Mouse (Mus musculus) brain, embryonic 18.5 days (tissue): ENCODE data around the gene Os9.
"Not testable (repeated sequence)": the region's sequence is repeated elsewhere in the genome, so short reads cannot be mapped to it uniquely, and the experiment has no call there.

ENCODE experiments used
- DNase-seq: peaks from one replicate; pipeline ENCODE4 v3.0.0-alpha.2; 2012; ENCODE audit warnings: low read depth, low spot score

Os9 gene

GRCm38 (mm10) chr10:127145303-127145702, 24.4 kb upstream of the Os9 start:
- no peak for DNase-seq

- DNase-seq: no peak
These were observed 23.6 kb upstream of the Os9 start for GRCm38 (mm10) chr10:127144536-127144935.

- DNase-seq: no peak
These were observed 22.3 kb upstream of the Os9 start for GRCm38 (mm10) chr10:127143228-127143627.

GRCm38 (mm10) chr10:127141500-127141899, 20.6 kb upstream of the Os9 start:
- no peak for DNase-seq

- DNase-seq: no peak
These were observed 20.0 kb upstream of the Os9 start for GRCm38 (mm10) chr10:127140971-127141370.

- no peak for DNase-seq
These were observed 17.6 kb upstream of the Os9 start for GRCm38 (mm10) chr10:127138328-127139141.

- DNase-seq: no peak
These were observed 17.0 kb upstream of the Os9 start for GRCm38 (mm10) chr10:127137896-127138295.

GRCm38 (mm10) chr10:127136510-127136909, 15.6 kb upstream of the Os9 start:
- no peak for DNase-seq

GRCm38 (mm10) chr10:127135118-127135836, 14.3 kb upstream of the Os9 start:
- DNase-seq: no peak

GRCm38 (mm10) chr10:127134394-127135035, 13.6 kb upstream of the Os9 start:
- not testable (repeated sequence) for DNase-seq

- no peak for DNase-seq
These were observed 11.5 kb upstream of the Os9 start for GRCm38 (mm10) chr10:127132469-127132868.

- DNase-seq: no peak
These were observed 8.5 kb upstream of the Os9 start for GRCm38 (mm10) chr10:127129431-127129830.

GRCm38 (mm10) chr10:127127711-127128279, 6.9 kb upstream of the Os9 start:
- DNase-seq: no peak

- DNase-seq: no peak
These were observed 5.6 kb upstream of the Os9 start for GRCm38 (mm10) chr10:127126579-127126978.

- DNase-seq: no peak
These were observed 4.5 kb upstream of the Os9 start for GRCm38 (mm10) chr10:127125210-127126001.

GRCm38 (mm10) chr10:127123436-127123805, 2.5 kb upstream of the Os9 start:
- DNase-seq: peak; percentile 67

GRCm38 (mm10) chr10:127122784-127123435, 2.0 kb upstream of the Os9 start:
- peak; percentile 56 for DNase-seq

GRCm38 (mm10) chr10:127122018-127122417, 1.1 kb upstream of the Os9 start:
- DNase-seq: no peak

- DNase-seq: no peak
These were observed 448 bp downstream of the Os9 start for GRCm38 (mm10) chr10:127120301-127121065.

GRCm38 (mm10) chr10:127119229-127119628, 1.7 kb downstream of the Os9 start:
- no peak for DNase-seq
